Mouse (Mus musculus): ENCODE measurements around the gene Gm4792. TPM values are rescaled to one million over a fixed set of nuclear protein-coding genes. Genes with fewer than 3 reads are reported as not detected.

Gm4792 gene
- not detected for total RNA-seq (2021)
- long read RNA-seq, experiment 1: 0 reads
- long read RNA-seq, experiment 2: 0 reads

- DNase-seq: no peak
These were observed at the start of gene Gm4792 for GRCm38 (mm10) chr10:94298471-94298870. Gm4792 (minus strand) TSS chr10:94298703.

GRCm38 (mm10) chr10:94347959-94348358 lies 49.5 kb upstream of the Gm4792 start:
- no peak for DNase-seq

- DNase-seq: no peak
These were observed 48.8 kb upstream of the Gm4792 start for GRCm38 (mm10) chr10:94347296-94347695.

DNA sequence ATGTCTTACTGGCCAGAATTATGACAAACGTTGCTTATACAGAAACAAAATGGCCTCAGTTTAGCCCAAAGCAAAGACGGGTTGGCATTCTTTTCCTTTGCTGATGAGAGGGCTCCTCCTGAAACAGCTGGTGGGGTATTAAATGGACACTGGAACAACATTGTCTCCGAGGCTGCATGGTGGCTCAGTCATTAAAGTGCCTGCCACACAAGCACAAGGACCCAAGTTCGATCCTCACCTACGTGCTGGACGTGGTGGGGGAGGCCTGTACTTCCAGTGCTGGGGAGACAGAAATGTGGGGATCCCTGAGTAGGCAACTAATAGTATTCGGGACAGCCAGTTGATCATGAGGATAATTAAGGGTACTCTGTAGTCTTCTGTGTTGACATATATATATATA lies 48.1 kb upstream of the Gm4792 start:
- DNase-seq: no peak

GRCm38 (mm10) chr10:94345509-94346252 lies 47.2 kb upstream of the Gm4792 start:
- no peak for DNase-seq

- DNase-seq: no peak
These were observed 46.3 kb upstream of the Gm4792 start for GRCm38 (mm10) chr10:94344631-94345417.

GRCm38 (mm10) chr10:94343581-94343980 lies 45.1 kb upstream of the Gm4792 start:
- no peak for DNase-seq

GRCm38 (mm10) chr10:94342256-94342655 lies 43.8 kb upstream of the Gm4792 start:
- DNase-seq: no peak

DNA sequence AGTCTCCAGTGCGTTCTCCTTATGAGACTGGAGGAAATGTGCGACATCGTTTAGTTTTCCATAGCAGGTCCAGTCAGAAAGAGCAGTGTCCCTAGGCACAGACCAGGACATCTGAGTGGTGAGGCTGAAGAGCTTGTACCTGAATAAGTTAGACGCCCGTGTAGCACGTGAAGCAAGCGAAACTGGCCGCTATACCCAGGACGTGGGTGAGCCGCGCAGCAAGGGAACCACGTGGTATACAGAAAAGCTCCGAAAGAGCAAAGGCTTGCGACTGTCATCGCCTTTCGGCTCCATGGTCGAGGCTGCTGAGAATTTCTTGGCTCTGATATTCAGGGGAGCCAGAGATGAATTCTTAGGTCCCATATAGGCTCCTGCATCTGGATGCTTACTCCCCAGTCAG lies 43.0 kb upstream of the Gm4792 start:
- no peak for DNase-seq

- no peak for DNase-seq
These were observed 37.6 kb upstream of the Gm4792 start for GRCm38 (mm10) chr10:94336071-94336470.

DNA sequence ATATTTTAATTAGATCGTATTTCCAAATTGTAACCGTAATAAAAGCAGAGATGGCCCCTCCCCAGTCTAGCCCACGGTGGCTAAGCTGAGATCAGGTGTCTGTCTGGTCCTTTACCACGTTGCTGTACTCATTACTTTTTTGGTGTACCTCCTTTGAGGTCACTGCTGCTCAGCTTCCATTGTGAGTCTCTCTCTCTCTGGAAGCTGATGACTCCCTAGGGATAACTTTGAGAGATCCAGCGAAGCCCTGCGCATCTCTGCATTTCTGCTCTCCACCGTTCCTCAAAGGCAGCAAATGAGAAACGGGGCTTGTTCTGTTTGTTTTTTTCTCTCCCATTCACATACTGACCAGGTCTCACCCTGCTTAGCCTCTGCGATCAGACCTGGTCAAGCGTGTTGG lies 36.5 kb upstream of the Gm4792 start:
- DNase-seq: no peak

DNA sequence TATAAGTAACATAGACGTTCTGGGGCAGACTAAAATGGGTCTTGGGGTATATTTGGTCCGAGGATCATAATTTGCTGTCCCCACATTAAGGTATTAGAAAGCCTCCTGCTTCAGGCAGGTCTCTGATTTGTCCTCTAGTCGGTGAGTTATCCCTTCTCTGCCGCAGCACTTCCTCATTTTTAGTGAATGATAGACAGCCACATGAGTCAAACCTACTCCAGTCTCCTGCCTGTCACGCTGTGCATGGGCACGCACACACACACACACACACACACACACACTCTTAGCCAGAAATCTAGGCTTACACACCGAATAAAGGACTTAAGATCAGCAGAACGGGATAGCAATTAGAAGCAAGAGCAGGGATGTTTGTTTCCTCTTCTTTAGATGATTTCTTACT lies 34.8 kb upstream of the Gm4792 start:
- DNase-seq: no peak

DNA sequence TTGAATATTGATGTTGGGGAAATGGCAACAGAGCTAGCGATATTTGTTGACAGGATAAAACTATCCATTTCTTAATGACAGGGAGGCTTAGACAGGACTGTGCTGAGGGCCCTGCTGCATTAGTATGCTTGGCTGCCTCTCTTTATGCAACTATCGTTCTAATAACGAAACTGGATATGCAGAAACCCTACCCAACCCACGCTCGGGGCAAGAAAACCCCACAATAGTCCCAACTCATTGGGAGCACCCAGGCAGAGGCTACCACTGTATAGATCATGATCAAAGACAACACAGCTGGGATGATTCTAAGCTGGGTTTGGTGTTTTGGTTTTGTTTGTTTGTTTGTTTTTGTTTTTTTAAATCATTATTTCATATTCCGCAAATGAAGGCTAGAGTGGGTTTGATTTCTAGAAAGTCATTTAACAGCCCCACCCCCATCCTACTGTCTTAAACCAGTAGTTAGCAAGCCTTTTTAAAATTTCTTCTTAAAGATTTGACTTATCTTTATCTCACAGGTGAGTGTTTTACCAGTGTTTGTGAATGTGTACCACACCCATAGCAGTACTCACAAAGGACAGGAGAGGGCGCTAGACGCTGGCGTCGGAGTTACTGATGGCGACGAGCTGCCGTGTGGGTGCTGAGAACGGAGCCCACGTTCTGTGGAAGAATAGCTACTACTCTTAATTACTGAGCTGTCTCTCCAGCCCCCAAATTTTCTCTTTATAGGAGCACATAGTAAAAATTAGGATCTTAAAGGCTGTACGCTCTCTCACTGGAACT lies 34.0 kb upstream of the Gm4792 start:
- no peak for DNase-seq

GRCm38 (mm10) chr10:94329962-94330361 lies 31.5 kb upstream of the Gm4792 start:
- peak; percentile 53 for DNase-seq

GRCm38 (mm10) chr10:94318574-94318973 lies 20.1 kb upstream of the Gm4792 start:
- DNase-seq: no peak

DNA sequence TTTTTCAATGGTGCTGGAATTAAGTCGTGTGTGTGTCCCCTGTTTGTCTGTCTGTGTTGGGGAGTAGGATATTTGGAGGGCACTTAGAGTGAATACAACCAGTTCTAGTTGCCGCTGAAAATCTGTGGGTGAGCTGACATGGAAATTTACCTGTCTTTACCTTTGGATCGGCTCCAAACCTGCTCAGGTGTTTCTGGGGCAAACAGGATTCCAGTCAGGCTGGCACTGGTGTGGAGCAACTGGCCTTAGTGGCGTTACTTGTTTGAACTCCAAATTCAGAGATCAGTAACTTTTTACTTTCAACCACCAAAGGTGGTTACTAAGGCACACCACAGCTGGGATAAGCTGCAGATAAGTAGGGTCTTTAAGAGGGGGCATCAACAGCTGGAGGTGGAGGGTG lies 14.6 kb upstream of the Gm4792 start:
- DNase-seq: no peak

DNA sequence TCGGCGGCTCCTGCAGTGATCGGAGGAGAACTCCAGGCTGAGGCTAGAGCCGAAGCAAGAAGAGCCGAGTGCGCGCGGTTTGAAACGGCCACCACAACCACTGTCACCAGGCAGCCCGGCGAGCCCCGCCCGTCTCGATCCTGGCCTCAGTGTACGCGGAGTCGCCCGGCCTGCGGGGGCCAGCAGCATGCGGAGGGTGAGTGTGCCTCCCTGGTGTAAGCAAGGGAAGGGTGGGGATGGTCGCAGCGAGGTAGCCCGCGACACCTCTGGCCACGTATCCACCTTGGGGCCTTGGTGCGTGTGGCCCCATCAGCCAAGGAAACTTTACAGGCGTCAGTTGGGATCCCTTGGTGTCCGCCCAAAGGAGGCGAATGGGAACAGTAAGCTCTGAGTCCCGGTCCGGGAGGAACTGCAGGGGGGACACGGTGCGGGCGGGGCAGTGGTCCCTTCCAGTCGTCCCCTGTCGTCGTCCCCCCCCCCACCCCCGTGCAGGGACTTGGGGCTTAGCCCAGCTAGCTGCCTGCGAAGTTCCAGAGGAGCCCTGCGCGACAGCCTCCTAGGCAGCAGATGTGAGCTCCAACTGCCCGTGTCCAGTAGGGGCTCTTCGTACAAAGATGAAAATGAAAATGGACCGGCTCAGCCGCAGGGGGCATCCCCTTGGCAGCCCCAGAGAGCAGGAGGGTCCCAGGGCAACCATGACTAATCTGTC lies 13.7 kb upstream of the Gm4792 start:
- peak; percentile 42 for DNase-seq

DNA sequence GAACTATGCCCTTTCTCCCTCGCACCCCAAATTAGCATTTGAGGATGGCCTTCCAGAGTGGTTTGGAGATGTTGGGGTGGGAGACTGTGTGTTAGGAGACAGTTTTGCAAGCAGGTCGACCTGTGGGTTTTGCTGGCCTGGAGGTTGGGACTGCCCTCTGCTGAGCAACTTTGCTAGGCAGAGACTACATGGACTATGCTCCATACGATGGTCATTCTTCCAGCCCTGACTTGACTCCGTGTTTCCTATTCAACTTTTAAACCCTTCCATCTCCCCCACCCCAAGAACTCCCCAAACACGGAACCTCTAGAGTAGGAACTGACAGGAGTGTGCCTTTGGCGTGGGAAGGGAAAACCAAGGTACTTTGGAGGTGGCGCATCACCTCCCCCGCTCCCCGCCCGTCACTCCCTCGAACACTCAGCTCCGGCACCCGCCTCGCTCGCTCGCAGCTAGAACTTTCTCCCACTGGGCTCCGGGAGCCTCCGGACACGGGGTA lies 13.1 kb upstream of the Gm4792 start, which contains the start of gene Tmcc3:
TSS of gene Tmcc3 (plus strand) at position 439 of the 496 bp plus-strand sequence.
- DNase-seq: no peak

- no peak for DNase-seq
These were observed 12.2 kb upstream of the Gm4792 start for GRCm38 (mm10) chr10:94310499-94311267.

DNA sequence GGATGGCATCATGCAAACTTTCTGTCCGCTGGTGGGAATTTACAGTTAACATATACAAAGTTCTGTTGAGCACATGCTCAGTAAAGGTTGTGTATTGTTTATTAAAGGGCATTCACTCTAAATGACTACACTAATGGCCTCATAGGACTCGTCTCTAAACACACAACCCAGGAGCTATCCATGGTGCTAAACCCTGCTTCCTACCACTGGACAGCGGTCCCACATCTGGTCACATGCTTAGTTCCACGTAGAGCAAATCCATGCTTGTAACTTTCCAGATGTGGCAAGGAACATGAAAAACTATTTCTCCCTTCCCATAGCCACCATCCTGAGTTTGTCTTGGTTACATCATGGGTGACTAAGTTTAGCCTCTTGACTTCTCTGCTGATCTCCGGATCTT lies 7.0 kb upstream of the Gm4792 start:
- peak; percentile 71 for DNase-seq

GRCm38 (mm10) chr10:94304064-94304657 lies 5.7 kb upstream of the Gm4792 start:
- no peak for DNase-seq
